Mouse (Mus musculus) bone marrow, adult 2 months (tissue): ENCODE data around the gene Uba2. TPM values are rescaled to one million over a fixed set of nuclear protein-coding genes. Genes with fewer than 3 reads are reported as not detected.
"Not testable (repeated sequence)": the region's sequence is repeated elsewhere in the genome, so short reads cannot be mapped to it uniquely, and the experiment has no call there.

Source experiments
- H3K27ac ChIP-seq: fragments of 200-500 bp; 2 replicates; pipeline ENCODE4 v1.5.1; 2012; ENCODE audit warnings: low read depth, mild to moderate bottlenecking, control low read depth, inconsistent platforms, low read length; ENCODE audit not compliant: control insufficient read depth, poor library complexity, insufficient read depth
- H3K4me1 ChIP-seq: fragments of 200-500 bp; 2 replicates; pipeline ENCODE4 v1.6.1; 2011; ENCODE audit warnings: low read length; ENCODE audit not compliant: control insufficient read depth, insufficient read depth
- H3K4me3 ChIP-seq: fragments of 200-500 bp; replicated peaks from 2 replicates; pipeline ENCODE3; 2011; ENCODE audit warnings: mild to moderate bottlenecking, low read depth, low read length, control low read depth; ENCODE audit not compliant: control insufficient read depth
- CTCF ChIP-seq: fragments of 200-500 bp; IDR thresholded peaks from 2 replicates; pipeline ENCODE4 v1.5.1; 2011; ENCODE audit warnings: low read length, control low read depth; ENCODE audit not compliant: control insufficient read depth, insufficient read depth
- POLR2A ChIP-seq: fragments of 200-500 bp; IDR thresholded peaks from 2 replicates; pipeline ENCODE4 v1.6.1; 2011; ENCODE audit warnings: low read depth, mild to moderate bottlenecking, control low read depth, low read length, borderline replicate concordance; ENCODE audit not compliant: control insufficient read depth
- WGBS: fragments of 180-500 bp; shearing (Covaris S2); methylation state at CpG from one replicate; pipeline ENCODE4 v1.1.7; 2018; 5-methylcytosine and 5-hydroxymethylcytosine counted together
- polyA plus RNA-seq: library from polyadenylated mRNA; stranded (reverse); fragments of >200 nt; gene quantifications from 2 replicates; pipeline ENCODE4 v1.2.4, GENCODE M21; 2011; ENCODE audit warnings: low replicate concordance; ENCODE audit not compliant: missing spikeins, insufficient read depth, insufficient read length

Uba2 gene
- 50.3 and 72.5 TPM in 2 replicates for polyA plus RNA-seq

GRCm38 (mm10) chr7:34169454-34169853, at the start of gene Uba2:
Uba2 (minus strand) TSS chr7:34169599.
- TF ChIP-seq POLR2A (no peak), CTCF (no peak)
- Histone ChIP-seq H3K4me3 (peak within 1 kb of the TSS; percentile 90), H3K4me1 (no peaks in the 10 kb centered on the region; the same call in 1 of the 2 replicates), H3K27ac (no peak within 1 kb of the TSS; the same call in 1 of the 2 replicates)
- WGBS = 88% methylated on average over 3 of the region's 3 CpGs

DNA sequence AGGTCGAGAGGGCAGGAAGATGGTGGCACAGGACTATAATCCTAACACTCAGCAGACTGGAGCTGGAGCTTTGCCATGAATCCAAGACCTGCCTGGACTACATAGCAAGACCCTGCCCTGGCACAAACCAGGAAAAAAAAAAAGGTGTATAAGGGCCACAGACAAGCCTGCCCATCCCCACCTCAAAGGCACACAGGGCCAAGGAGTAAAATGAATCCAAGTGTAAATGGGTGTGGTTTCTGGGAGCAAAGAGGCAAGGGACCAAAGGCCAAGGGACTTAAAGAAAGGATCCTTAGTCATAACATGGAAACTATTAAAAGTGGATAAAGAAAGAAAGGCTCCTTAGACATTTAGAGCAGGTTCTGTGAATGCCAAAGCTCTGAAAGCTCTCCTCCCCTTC, 49.1 kb upstream of the Uba2 start:
- WGBS = 50% methylated on average over 1 of the region's 1 CpGs

GRCm38 (mm10) chr7:34216474-34216873, 47.1 kb upstream of the Uba2 start:
- peak overlapping the region; percentile 31 for H3K27ac ChIP-seq
- H3K4me1 ChIP-seq = peaks cover 8% of the 10 kb centered on the region
- no peak for TF ChIP-seq CTCF
- TF ChIP-seq POLR2A = no peak
- H3K4me3 ChIP-seq = no peak overlapping the region
- 75% methylated on average over 10 of the region's 10 CpGs for WGBS

More for the DNA sequence above, 49.1 kb upstream of the Uba2 start:
- Histone ChIP-seq H3K4me1 (peaks cover 10% of the 10 kb centered on the region), H3K4me3 (no peak overlapping the region), H3K27ac (no peak overlapping the region)
- TF ChIP-seq POLR2A = no peak
- TF ChIP-seq CTCF = no peak

DNA sequence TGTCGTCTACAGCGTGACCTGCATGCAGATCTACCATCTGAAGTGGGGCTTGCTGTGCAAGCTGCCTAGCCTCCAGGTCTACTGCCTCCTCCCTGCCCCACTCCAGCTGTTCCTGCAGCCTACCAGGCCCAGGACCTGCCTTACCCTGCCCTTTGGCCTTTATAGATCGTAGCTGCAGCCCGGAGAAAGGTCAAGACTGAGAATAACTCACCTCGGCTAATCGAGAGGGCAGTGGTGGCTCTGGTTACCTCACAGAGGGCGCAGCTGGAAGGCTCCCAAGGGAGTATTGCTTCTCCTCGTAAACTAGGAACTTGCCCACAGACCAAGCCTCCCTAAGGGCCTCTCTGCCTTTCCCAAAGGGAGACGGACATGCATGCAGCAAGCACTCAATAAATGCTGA, 46.1 kb upstream of the Uba2 start:
- H3K4me1 ChIP-seq = peaks cover 10% of the 10 kb centered on the region
- H3K27ac ChIP-seq = peak overlapping the region; percentile 72
- H3K4me3 ChIP-seq = no peak overlapping the region
- TF ChIP-seq POLR2A = no peak
- TF ChIP-seq CTCF = no peak
- 43% methylated on average over 9 of the region's 9 CpGs for WGBS

- TF ChIP-seq POLR2A = no peak
- TF ChIP-seq CTCF = no peak
- peak overlapping the region; percentile 4 for H3K4me3 ChIP-seq
- 29% methylated on average over 8 of the region's 8 CpGs for WGBS
- peaks cover 10% of the 10 kb centered on the region for H3K4me1 ChIP-seq
- H3K27ac ChIP-seq = peak overlapping the region; percentile 72; the same call in 1 of the 2 replicates
Measured at GRCm38 (mm10) chr7:34214644-34215043, 45.2 kb upstream of the Uba2 start.

GRCm38 (mm10) chr7:34213281-34213680, 43.9 kb upstream of the Uba2 start:
- 55% methylated on average over 7 of the region's 7 CpGs for WGBS
- peak overlapping the region; percentile 22; the same call in 1 of the 2 replicates for H3K27ac ChIP-seq
- TF ChIP-seq CTCF (no peak), POLR2A (no peak)
- peaks cover 10% of the 10 kb centered on the region for H3K4me1 ChIP-seq
- no peak overlapping the region for H3K4me3 ChIP-seq

GRCm38 (mm10) chr7:34208027-34208745, 38.8 kb upstream of the Uba2 start:
- Histone ChIP-seq H3K27ac (no peak overlapping the region), H3K4me3 (no peak overlapping the region), H3K4me1 (peaks cover 2% of the 10 kb centered on the region; the same call in 1 of the 2 replicates)
- TF ChIP-seq POLR2A (no peak), CTCF (peak; percentile 32; the same call in 1 of the 2 replicates)
- WGBS = 77% methylated on average over 9 of the region's 9 CpGs

- Histone ChIP-seq H3K27ac (no peak overlapping the region), H3K4me1 (peaks cover 2% of the 10 kb centered on the region; the same call in 1 of the 2 replicates), H3K4me3 (no peak overlapping the region)
- 86% methylated on average over 6 of the region's 6 CpGs for WGBS
- no peak for TF ChIP-seq POLR2A
- TF ChIP-seq CTCF = no peak
Measured at GRCm38 (mm10) chr7:34206331-34206730, 36.9 kb upstream of the Uba2 start.

DNA sequence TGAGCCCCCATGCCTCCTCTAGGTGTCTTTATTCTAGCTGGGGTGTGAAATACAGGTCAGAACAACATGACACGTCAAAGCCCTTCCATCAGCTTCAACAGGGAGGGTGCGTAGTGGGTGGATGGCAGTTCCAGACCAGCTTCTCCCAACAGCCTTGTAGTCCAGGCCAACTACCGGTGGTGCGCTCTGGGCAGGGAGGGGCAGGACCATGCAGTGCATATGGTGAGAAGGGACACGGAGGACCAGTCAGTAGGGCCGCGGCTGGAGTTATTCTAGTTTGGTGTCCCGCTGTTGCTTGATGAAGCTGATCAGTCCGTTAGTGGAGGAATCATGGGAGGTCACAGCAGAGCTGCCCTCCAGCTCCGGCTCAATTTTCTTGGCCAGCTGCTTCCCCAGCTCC, 32.7 kb upstream of the Uba2 start:
- not testable (repeated sequence) for H3K4me3 ChIP-seq, H3K4me1 ChIP-seq, H3K27ac ChIP-seq
- WGBS = 89% methylated on average over 10 of the region's 10 CpGs
